Mouse (Mus musculus) C2C12 (cell line): ENCODE results near the gene Catsperd. TPM values are rescaled to one million over a fixed set of nuclear protein-coding genes. Genes with fewer than 3 reads are reported as not detected.

Experiments used
- H3K27me3 ChIP-seq: one replicate; pipeline ENCODE4 v1.6.1; 2011; ENCODE audit not compliant: control insufficient read depth, insufficient read depth, insufficient read length
- H3K36me3 ChIP-seq: one replicate; pipeline ENCODE4 v1.6.1; 2011; ENCODE audit not compliant: control insufficient read depth, insufficient read depth
- H3K4me3 ChIP-seq: one replicate; pipeline ENCODE4 v1.5.1; 2011; ENCODE audit warnings: mild to moderate bottlenecking, control low read depth; ENCODE audit not compliant: poor library complexity, insufficient read depth, severe bottlenecking
- H3K79me2 ChIP-seq: one replicate; pipeline ENCODE4 v1.6.1; 2011; ENCODE audit not compliant: control insufficient read depth, insufficient read depth
- H3K79me3 ChIP-seq: one replicate; pipeline ENCODE4 v1.6.1; 2011; ENCODE audit warnings: low read depth, control low read depth
- H3ac ChIP-seq: one replicate; pipeline ENCODE3; 2011; ENCODE audit warnings: low read depth; ENCODE audit not compliant: control insufficient read depth, insufficient read length
- CEBPB ChIP-seq: IDR thresholded peaks from one replicate; pipeline ENCODE4 v1.6.1; 2011; ENCODE audit warnings: low read depth, mild to moderate bottlenecking, control low read depth, moderate library complexity
- CTCF ChIP-seq: IDR thresholded peaks from one replicate; pipeline ENCODE4 v1.5.1; 2011; ENCODE audit not compliant: control insufficient read depth, insufficient read depth, insufficient read length
- FOSL1 ChIP-seq: IDR thresholded peaks from one replicate; pipeline ENCODE4 v1.8.0; 2011; ENCODE audit warnings: mild to moderate bottlenecking, low read length; ENCODE audit not compliant: poor library complexity, insufficient read depth, severe bottlenecking
- MAX ChIP-seq: IDR thresholded peaks from one replicate; pipeline ENCODE4 v1.6.1; 2011; ENCODE audit warnings: mild to moderate bottlenecking, control low read depth
- MYOD1 ChIP-seq: IDR thresholded peaks from one replicate; pipeline ENCODE4 v1.6.1; 2011; ENCODE audit warnings: low read depth; ENCODE audit not compliant: control insufficient read depth, insufficient read length
- MYOG ChIP-seq: IDR thresholded peaks from one replicate; pipeline ENCODE4 v1.6.1; 2011; ENCODE audit not compliant: control insufficient read depth, insufficient read length; ENCODE audit errors: extremely low read depth
- USF1 ChIP-seq: IDR thresholded peaks from one replicate; pipeline ENCODE4 v1.6.1; 2011; ENCODE audit warnings: low read depth, mild to moderate bottlenecking, control low read depth, moderate library complexity
- polyA plus RNA-seq: library from polyadenylated mRNA; unstranded; fragments of >200 nt; fragmentation: generic; extraction: Trizol; gene quantifications from one replicate; pipeline ENCODE4 v1.2.1, GENCODE M21; 2012; ENCODE audit warnings: missing spikeins

The Catsperd gene
- polyA plus RNA-seq, 1 experiment = 0.07 TPM

DNA sequence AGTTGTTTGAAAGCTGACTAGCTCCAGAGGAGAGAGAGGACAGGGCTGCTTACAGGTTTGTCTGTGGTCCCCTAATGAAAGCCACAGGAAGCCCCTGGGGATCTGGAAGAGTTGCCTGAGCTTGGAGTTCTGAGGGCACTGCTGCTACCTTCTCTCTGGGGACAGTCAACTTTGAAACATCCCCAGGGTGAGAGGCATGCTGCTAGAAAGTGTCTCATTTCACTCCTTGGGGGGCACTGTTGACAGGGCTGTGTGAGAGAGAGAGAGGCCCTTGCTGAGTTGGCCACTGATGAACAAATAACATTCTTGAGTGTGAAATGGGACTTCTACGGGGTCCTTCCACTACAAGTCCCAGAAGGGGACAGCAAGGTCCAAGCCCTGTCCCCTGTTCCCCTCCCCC is 40.2 kb upstream of the Catsperd start:
- H3K27me3 ChIP-seq = no peaks in the 10 kb centered on the region
- peaks cover 95% of the 10 kb centered on the region for H3K79me2 ChIP-seq
- peaks cover 68% of the 10 kb centered on the region for H3K36me3 ChIP-seq
- no peak overlapping the region for H3ac ChIP-seq
- H3K4me3 ChIP-seq = no peak overlapping the region
- TF ChIP-seq USF1 = no peak
- no peak for TF ChIP-seq FOSL1
- no peak for TF ChIP-seq MYOG
- TF ChIP-seq CEBPB = no peak
- no peak for TF ChIP-seq MAX
- no peak for TF ChIP-seq MYOD1
- no peak for TF ChIP-seq CTCF
- peaks cover 87% of the 10 kb centered on the region for H3K79me3 ChIP-seq

DNA sequence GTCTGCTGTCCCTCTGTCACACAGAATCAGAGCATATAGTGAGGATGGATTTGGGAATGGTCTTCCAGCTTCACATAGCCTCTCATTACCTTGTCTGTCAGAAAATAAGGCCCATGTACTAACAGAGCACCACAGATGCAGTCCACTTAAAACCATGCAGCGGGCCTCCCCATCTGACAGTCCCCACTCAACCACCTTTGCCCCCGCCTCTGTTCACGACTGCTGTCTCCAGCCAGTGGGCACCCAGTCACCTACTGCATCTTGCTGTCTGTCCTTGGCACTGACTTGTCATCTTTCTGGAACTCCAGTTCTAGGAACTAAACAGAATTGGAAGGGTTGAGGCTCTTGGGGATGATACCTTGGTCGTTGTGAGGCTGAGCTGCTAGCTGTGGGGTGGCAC is 39.0 kb upstream of the Catsperd start:
- H3K79me3 ChIP-seq = peaks cover 87% of the 10 kb centered on the region
- peaks cover 73% of the 10 kb centered on the region for H3K36me3 ChIP-seq
- no peak overlapping the region for H3ac ChIP-seq
- no peaks in the 10 kb centered on the region for H3K27me3 ChIP-seq
- H3K79me2 ChIP-seq = peaks cover 95% of the 10 kb centered on the region
- H3K4me3 ChIP-seq = no peak overlapping the region
- TF ChIP-seq MAX (no peak), CTCF (no peak), MYOD1 (no peak), MYOG (no peak), CEBPB (no peak), USF1 (no peak), FOSL1 (no peak)

GRCm38 (mm10) chr17:56592553-56592952 is 35.4 kb upstream of the Catsperd start:
- Histone ChIP-seq H3K79me2 (peaks cover 90% of the 10 kb centered on the region), H3K36me3 (peaks cover 98% of the 10 kb centered on the region), H3K27me3 (no peaks in the 10 kb centered on the region), H3ac (no peak overlapping the region), H3K79me3 (peaks cover 81% of the 10 kb centered on the region), H3K4me3 (no peak overlapping the region)
- TF ChIP-seq MYOG (no peak), USF1 (no peak), FOSL1 (no peak), CEBPB (no peak), CTCF (no peak), MYOD1 (no peak), MAX (no peak)

DNA sequence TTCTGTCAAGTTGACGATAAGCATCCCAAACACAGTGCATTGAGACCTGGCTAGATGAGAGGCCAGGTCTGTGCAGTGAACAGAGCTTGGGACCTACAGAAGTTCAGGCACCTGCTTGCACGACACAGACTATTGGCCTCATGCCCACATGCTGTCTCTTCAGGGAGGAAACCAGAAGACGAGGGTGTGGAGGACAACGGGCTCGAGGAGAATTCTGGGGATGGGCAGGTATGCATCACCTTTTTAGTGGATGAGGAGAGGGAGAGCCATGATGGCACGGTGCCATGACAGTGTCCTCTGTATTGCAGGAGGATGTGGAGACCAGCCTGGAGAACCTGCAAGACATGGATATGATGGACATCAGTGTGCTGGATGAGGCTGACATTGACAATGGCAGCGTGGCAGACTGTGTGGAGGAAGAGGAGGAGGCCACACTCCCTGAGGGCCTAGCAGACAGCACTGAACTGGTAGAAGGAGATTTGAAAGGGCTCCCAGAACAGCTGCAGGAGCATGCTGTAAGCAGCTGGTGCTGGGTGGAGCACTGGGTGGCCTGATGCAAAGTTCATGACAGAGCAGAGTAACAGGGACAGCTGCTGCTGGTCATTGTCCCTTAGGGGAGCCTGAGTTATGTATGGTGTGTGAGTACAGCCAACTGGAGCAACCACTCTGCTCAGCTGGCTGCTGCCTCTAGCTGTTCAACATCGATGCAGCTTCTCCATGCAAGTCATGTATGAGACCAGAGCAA is 34.2 kb upstream of the Catsperd start:
- no peak overlapping the region for H3ac ChIP-seq
- TF ChIP-seq MYOD1 (peak; percentile 79), USF1 (no peak)
- H3K79me2 ChIP-seq = peaks cover 78% of the 10 kb centered on the region

GRCm38 (mm10) chr17:56603186-56604069 is 24.5 kb upstream of the Catsperd start:
- peaks cover 80% of the 10 kb centered on the region for H3K36me3 ChIP-seq
- peaks cover 14% of the 10 kb centered on the region for H3K79me2 ChIP-seq
- H3K79me3 ChIP-seq = no peaks in the 10 kb centered on the region
- no peaks in the 10 kb centered on the region for H3K27me3 ChIP-seq
- H3K4me3 ChIP-seq = no peak overlapping the region
- H3ac ChIP-seq = no peak overlapping the region
- TF ChIP-seq CEBPB = no peak
- no peak for TF ChIP-seq FOSL1
- TF ChIP-seq USF1 = no peak
- TF ChIP-seq MYOD1 = no peak

More for the DNA sequence above, 34.2 kb upstream of the Catsperd start:
- H3K27me3 ChIP-seq = no peaks in the 10 kb centered on the region
- peaks cover 69% of the 10 kb centered on the region for H3K79me3 ChIP-seq
- no peak overlapping the region for H3K4me3 ChIP-seq
- peaks cover 94% of the 10 kb centered on the region for H3K36me3 ChIP-seq
